Mouse (Mus musculus) gastrocnemius, postnatal 25 days (tissue): ENCODE data around the gene Apc2. TPM values are rescaled to one million over a fixed set of nuclear protein-coding genes. Genes with fewer than 3 reads are reported as not detected.

ENCODE experiments used
- DNase-seq: peaks from one replicate; pipeline ENCODE4 v3.0.0; 2022
- total RNA-seq, 2 experiments: library from RNA; stranded (reverse); gene quantifications; 1 replicate in 1 of 2; 2 replicates in 1 of 2; pipeline ENCODE4 v1.2.3; 2021

Gene Apc2
- total RNA-seq, 2 experiments from 2014 or later, result 0.59 to 0.82 TPM

DNA sequence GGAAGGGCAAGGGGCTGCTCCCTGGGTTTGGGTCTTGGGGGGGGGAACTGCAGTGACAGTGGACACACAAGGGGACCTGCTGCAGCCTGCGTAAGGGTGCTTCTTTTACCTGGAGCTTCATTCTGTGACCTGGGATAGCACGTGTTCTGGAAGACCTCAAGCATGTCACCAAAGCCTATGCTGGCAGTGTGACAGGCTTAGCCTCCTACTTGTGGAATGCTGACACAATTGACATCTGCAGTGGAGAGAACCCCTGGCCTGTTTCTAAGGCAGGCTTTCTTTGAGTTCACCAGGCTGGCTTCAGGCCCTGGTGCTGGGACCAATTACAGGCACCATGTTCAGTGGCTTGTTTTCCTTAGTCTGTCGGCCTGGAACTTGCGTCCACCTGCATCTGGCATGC is 1.5 kb upstream of the Apc2 start:
- DNase-seq, result no peak

DNA sequence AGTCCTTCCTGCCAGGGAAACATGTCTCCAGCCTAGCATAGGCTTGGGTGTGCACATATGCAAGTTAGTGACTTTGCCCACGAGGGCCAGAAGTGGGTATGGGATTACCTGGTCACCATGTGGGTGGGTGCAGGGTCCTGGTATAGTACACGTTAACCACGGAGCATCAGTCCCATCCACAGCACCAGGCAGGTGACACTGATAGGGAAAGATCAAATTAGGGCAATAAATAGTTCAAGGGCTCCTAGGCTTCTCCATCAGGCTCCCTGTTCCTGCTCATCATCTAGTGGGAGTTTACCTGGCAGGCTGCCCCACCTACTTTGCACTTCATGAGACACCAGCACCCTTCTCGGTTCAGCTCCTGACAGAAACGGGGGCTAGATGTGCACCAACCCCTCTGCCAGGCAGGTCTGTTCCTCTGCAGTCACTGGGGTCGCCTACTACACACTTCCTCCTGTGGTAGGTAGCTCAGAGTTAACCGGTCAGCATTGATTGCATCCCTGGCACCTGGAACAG is 931 bp upstream of the Apc2 start:
- no peak for DNase-seq

DNA sequence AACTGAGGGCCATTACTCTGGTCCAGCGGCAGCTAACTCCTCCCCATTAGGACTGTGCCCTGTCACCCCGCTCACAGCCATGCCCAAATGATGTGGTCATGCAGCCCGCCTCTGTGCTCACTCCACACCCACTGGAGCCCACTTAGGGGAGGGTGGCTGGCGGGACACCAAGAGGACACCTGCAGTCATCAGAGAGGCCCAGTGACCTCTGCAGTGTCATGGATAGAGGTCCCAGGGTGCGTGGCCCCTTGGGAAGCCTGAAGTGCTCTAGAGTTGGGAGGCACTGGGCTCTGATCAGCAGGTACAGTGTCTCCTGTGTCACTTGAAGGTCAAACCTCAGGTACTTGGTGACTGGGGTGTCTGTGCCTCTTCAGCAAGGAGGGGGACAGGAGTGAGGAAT is 1.0 kb downstream of the Apc2 start:
- no peak for DNase-seq

- no peak for DNase-seq
Measured at GRCm38 (mm10) chr10:80297526-80298133, 1.9 kb downstream of the Apc2 start.

- DNase-seq, result peak; percentile 59
Measured at GRCm38 (mm10) chr10:80298571-80299281, 2.9 kb downstream of the Apc2 start.

DNA sequence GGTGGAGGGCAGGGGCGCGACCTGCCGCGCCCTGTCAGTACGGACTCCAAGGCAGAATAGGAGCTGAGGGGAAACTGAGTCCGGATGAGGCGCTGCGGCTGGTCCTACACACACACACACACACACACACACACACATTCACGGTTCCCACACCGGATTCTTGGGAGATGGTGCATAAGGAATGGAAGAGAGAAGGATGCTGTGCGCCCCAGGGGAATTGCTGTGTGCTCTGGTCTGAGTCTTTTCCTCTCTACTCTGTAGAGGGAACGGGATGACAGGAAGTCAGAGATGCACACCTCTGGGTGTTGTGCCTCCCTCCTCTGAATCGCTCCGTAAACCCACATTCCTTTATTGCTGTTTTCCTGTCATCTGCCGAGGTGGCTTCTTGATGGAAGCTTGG is 3.5 kb downstream of the Apc2 start:
- DNase-seq, result no peak

DNA sequence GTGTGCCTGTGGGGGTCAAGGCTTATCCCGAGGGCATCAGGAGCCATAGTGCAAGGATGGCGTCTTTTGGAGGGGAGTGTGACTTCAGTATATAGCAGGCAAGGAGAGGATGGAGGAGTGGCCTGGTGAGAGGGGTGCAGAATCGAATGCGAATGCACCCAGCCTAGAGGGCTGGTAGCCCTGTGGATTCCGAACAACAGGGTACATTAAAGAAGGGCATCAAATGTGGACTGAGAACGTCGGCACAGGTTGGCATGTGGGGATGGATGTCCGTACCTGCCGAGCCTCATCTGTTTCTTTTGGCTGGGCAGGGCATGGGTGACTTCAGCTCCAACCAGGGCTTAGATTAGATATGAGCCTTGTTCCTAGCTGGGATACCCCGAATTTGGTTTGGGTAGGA is 4.0 kb downstream of the Apc2 start:
- no peak for DNase-seq

- DNase-seq, result no peak
Measured at GRCm38 (mm10) chr10:80300672-80301181, 5.0 kb downstream of the Apc2 start.

GRCm38 (mm10) chr10:80301256-80302081 is 5.7 kb downstream of the Apc2 start:
- no peak for DNase-seq

DNA sequence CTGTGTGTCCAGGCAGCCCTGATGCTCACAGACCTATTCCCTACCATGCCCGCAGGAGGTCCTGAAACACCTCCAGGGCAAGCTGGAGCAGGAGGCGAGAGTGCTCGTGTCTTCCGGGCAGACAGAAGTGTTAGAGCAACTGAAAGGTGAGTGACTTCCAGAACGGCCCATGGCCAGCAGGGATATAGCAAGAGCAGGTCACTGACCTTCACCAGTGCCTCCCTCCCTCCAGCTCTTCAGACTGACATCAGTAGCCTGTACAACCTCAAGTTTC is 6.2 kb downstream of the Apc2 start:
- DNase-seq, result no peak

DNA sequence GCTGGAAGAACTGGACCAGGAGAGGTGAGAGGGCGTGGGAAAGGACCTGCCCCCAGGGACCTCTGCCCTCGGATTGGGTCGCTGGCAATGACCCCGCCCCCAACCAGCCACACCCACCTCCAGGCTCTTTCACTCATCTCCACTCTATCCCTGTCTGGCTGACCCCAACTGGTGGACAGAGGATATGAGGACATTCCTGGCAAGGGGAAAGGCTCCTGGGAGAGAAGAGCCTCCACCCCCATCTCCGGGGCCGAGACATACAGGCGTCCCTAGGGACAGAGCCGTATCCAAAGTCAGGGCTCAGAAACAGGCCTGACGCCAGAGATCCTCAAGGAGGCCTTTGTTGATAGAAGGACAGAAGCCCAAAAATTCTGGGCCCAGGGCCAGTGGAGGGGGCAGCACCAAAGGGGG is 6.7 kb downstream of the Apc2 start:
- peak; percentile 87 for DNase-seq

DNA sequence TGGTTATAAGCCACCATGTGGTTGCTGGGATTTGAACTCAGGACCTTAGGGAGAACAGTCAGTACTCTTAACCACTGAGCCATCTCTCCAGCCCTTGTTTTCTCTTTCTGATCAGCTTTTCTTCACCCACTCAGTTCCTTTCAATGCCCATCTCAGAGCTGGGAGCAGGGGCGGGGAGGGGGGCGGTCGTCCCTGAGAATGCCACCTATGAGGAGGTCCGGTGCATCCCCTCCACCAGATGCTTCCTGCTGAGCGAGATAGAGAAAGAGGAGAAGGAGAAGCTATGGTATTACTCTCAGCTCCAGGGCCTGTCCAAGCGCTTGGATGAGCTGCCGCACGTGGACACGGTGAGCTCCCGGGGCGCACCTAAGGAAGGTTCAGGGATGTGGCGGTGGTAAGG is 8.7 kb downstream of the Apc2 start:
- no peak for DNase-seq

- no peak for DNase-seq
Measured at GRCm38 (mm10) chr10:80304862-80305261, 9.1 kb downstream of the Apc2 start.

DNA sequence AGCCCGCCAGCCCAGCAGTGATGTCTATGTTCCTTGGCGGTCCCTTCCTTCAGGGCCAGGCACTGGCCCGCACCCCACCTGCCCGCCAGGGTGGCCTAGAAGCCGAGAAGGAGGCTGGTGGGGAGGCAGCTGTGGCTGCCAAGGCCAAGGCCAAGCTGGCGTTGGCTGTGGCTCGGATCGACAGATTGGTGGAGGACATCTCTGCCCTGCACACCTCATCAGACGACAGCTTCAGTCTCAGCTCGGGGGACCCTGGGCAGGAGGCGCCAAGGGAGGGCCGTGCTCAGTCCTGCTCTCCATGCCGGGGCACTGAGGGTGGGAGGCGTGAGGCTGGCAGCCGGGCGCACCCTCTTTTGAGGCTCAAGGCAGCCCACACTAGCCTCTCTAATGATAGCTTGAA is 15.8 kb downstream of the Apc2 start:
- no peak for DNase-seq

DNA sequence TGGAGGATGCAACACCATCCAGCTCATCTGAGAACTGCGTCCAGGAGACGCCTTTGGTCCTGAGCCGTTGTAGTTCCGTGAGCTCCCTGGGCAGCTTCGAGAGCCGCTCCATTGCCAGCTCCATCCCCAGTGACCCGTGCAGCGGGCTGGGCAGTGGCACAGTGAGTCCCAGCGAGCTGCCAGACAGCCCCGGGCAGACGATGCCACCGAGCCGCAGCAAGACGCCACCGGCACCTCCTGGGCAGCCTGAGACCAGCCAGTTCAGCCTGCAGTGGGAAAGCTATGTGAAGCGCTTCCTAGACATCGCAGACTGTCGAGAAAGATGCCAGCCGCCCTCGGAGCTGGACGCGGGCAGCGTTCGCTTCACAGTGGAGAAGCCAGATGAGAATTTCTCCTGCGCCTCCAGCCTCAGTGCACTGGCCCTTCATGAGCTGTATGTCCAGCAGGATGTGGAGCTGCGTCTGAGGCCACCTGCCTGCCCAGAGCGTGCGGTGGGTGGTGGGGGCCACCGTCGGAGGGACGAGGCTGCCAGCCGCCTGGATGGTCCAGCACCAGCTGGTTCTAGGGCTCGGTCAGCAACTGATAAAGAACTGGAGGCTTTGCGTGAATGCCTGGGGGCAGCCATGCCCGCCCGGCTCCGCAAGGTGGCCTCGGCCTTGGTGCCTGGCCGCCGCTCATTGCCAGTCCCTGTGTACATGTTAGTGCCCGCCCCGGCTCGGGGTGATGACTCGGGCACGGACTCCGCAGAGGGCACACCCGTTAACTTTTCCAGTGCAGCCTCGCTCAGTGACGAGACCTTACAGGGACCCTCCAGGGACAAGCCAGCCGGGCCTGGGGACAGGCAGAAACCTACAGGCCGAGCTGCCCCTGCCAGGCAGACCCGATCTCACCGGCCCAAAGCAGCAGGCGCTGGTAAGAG is 17.1 kb downstream of the Apc2 start:
- DNase-seq, result no peak

- no peak for DNase-seq
Measured at GRCm38 (mm10) chr10:80313627-80314201, 17.9 kb downstream of the Apc2 start.

GRCm38 (mm10) chr10:80314494-80315001 is 18.8 kb downstream of the Apc2 start:
- DNase-seq, result no peak

GRCm38 (mm10) chr10:80315315-80315714 is 19.5 kb downstream of the Apc2 start:
- no peak for DNase-seq

DNA sequence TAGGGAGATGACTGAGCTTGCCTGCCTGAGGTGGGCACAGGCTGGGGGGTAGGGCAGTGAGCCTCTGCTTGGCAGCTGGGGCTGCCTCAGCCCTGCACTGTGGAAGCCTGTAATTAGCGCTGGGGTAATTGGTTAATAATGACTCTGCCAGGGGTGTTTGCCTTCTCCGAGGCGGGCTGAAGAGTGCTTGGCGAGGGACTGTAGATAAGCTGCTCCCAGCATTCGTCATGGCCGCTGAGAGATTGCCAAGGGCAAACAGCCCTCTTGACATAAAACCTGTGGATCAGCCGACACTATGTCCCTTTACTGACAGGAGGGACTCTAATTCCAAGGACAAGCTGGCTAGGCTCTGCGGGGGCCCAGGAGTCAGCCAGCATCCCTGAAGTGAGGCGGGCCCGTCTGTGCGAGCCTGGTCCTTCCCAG is 20.6 kb downstream of the Apc2 start:
- DNase-seq, result no peak

DNA sequence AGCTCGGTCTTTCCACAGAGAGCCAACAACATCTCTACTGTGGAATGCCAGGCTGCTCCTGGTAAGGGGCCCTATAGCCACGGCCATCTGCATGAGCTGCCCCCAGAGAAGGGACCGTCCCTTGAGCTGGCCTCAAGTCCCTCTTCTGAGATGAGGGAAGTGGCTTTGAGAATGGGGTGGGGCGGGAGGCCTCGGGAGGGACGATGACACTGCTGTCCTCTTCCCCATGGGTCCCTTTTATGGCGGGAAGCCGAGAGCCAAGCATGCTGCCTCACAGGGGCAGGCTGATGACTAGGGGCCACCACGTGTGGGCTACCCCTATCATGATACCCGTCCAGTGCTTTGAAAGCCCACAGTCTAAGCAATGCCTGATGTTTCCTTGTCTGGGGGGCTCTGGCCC is 21.2 kb downstream of the Apc2 start:
- no peak for DNase-seq

GRCm38 (mm10) chr10:80320340-80320760 is 24.6 kb downstream of the Apc2 start, which contains the start of gene 2310011J03Rik:
Gene 2310011J03Rik (minus strand): TSS chr10:80320537.
- peak; percentile 90 for DNase-seq
